Mouse (Mus musculus) MN1 (cell line): ENCODE results near the gene Gm3095.
"Not testable (repeated sequence)": the region's sequence is repeated elsewhere in the genome, so short reads cannot be mapped to it uniquely, and the experiment has no call there.

Source experiments
- DNase-seq: peaks from one replicate; pipeline ENCODE4 v3.0.0-alpha.2; 2016; ENCODE audit warnings: low spot score

Gm3095 gene

GRCm38 (mm10) chr14:3963247-3963646, at the start of gene Gm3095:
Gene Gm3095, plus strand, starts transcription at chr14:3963547.
- DNase-seq = not testable (repeated sequence)

- not testable (repeated sequence) for DNase-seq
Measured at GRCm38 (mm10) chr14:3931456-3931855, 31.9 kb upstream of the Gm3095 start, which contains the start of gene Gm3029. Gene Gm3029, plus strand, starts transcription at chr14:3931756.

- not testable (repeated sequence) for DNase-seq
Measured at GRCm38 (mm10) chr14:3998094-3998493, 34.7 kb downstream of the Gm3095 start, which contains the start of gene Gm3099. Gene Gm3099, plus strand, starts transcription at chr14:3998394.
